Mouse (Mus musculus): ENCODE data around the gene Kbtbd2.

Kbtbd2 gene

GRCm38 (mm10) chr6:56785068-56785467 is 12.5 kb downstream of the Kbtbd2 start:
- DNase-seq, result no peak

GRCm38 (mm10) chr6:56783561-56784272 is 13.9 kb downstream of the Kbtbd2 start:
- no peak for DNase-seq

- no peak for DNase-seq
Observed at GRCm38 (mm10) chr6:56779636-56780035, 18.0 kb downstream of the Kbtbd2 start.

DNA sequence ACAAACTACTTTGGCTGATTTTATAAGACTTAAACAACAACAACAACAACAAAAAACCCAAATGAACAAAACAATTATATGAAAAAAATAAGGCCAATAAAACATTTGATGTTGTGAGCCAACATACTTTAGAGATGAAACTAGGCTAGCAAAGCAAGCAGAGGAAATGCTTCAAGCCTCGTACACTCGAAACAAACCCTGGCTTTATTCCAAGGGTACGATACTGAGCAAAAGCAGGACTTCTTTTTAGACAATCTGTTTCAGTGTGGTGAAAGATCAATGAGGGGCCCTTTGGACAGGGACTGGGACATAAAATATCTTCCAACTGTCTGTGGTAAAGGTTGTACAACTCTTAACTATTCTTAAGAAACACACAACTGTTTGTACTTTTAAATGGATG is 21.8 kb downstream of the Kbtbd2 start:
- no peak for DNase-seq

GRCm38 (mm10) chr6:56765696-56766095 is 31.9 kb downstream of the Kbtbd2 start:
- no peak for DNase-seq

DNA sequence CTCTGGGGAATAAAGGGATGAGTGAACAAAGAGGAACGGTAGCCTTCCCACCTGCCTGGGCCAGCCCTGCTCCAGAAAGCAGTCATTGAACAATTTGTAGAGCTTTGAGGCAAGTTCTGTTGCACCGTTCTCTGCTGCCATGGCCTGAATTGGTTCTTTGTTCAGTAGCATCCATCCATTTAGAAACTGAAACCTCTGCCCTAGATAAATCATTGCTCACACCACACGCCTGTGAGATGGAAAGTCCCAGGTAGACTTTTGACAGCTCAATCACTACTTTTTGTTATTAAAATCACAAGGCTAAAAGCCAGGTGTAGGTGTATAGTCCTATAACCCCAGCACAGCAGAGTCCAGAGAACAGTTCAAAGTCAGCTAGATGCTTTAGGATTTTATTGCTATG is 32.3 kb downstream of the Kbtbd2 start:
- DNase-seq, result no peak

GRCm38 (mm10) chr6:56759324-56759723 is 38.3 kb downstream of the Kbtbd2 start:
- no peak for DNase-seq

DNA sequence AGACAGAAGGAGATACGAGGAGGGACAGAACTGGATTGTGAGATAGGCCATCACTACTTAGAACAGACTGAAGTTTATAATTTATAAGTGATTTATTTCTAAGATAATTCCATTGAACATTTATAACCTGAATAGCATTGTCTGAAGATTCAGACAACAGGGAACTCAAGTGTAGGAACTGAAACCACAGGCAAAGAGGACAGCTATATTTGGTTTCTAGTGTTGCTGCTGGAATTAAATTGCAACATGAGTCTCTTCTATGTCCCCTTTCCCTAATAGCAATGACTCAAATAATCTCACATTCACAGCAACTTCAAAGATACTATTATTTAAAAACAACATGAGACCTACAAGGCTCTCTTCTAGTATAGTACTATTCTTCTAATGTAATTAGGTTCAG is 41.5 kb downstream of the Kbtbd2 start:
- no peak for DNase-seq

DNA sequence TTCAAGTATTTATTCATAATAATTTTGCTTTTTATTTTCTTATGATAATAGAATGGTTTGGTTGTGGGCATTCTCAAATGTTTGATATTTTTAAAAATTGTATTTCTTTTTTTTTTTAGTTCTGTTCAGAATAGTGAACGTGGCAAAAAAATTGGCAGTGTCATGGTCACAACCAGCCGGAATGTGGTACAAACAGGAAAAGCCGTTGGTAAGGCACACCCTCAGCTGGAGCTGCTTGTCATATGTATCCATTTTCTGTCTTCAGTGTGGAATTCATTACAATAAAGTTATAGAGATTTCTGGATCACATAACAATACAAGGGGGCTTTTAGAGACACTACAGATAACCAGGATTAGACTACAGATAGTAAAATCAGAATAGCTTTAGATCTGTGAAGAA is 43.9 kb downstream of the Kbtbd2 start:
- DNase-seq, result no peak

- no peak for DNase-seq
Observed at GRCm38 (mm10) chr6:56745950-56746543, 51.6 kb downstream of the Kbtbd2 start.

GRCm38 (mm10) chr6:56732545-56732944 is 65.1 kb downstream of the Kbtbd2 start:
- DNase-seq, result peak in 1 of 2 experiments; percentile 6
